Mouse (Mus musculus): ENCODE measurements around the gene Dcdc2a. TPM values are rescaled to one million over a fixed set of nuclear protein-coding genes. Genes with fewer than 3 reads are reported as not detected.

Dcdc2a gene
- polyA plus RNA-seq (2014; fragmentation: Nextera tagmentation; extraction: Ambion mirVana): 1.4 and 2.3 TPM in 2 replicates

- H3K4me2 ChIP-seq (ENCODE audit: low read length): peak within 1 kb of the TSS; percentile 92
- peak; percentile 76 for ATAC-seq
- H3K27ac ChIP-seq (ENCODE audit: low read depth, low read length): no peak within 1 kb of the TSS
- H3K4me3 ChIP-seq (ENCODE audit: low read depth, low read length): peak within 1 kb of the TSS; percentile 49
- DNase-seq (ENCODE audit: low spot score): peak; percentile 58
- no peaks in the 10 kb centered on the region for H3K36me3 ChIP-seq (ENCODE audit: control insufficient read depth, insufficient read depth, low read length)
- peaks cover 10% of the 10 kb centered on the region for H3K27me3 ChIP-seq (replicated peaks; ENCODE audit: control insufficient read depth, insufficient read depth, low read length)
- whole genome bisulfite sequencing: 3% methylated on average over 63 of the region's 63 CpGs
- H3K9me3 ChIP-seq (replicated peaks; ENCODE audit: control insufficient read depth, low read length): no peaks in the 10 kb centered on the region
- H3K9ac ChIP-seq (ENCODE audit: low read length): peak within 1 kb of the TSS; percentile 47
- H3K4me1 ChIP-seq (ENCODE audit: control insufficient read depth, insufficient read depth, low read length): peaks cover 13% of the 10 kb centered on the region
Measured at GRCm38 (mm10) chr13:25055873-25056667, at the start of gene Dcdc2a. Dcdc2a (plus strand) TSS chr13:25056004.

DNA sequence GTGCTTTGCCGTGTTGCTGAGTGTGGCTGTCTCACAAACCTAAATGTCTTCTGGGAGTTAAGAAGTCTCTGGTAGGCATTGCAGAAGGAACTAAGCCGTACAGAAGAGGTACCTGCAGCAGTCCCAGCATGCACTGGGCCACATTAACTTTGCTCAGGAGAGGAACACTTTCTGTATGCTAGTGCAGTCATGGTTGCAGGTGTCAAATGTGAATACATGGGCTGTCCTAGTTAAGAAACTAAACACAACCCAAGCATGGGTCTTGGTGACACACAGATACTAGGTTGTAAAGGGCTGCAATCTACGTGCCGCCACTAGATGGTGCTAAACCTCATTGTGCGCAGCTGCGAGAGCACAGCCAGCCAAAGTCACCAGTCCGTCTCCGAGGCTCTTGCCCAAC is 48.7 kb upstream of the Dcdc2a start:
- DNase-seq (ENCODE audit: low spot score): peak; percentile 28
- Histone ChIP-seq H3K27me3 (replicated peaks; ENCODE audit: control insufficient read depth, insufficient read depth, low read length) (no peaks in the 10 kb centered on the region), H3K4me3 (ENCODE audit: low read depth, low read length) (no peak overlapping the region), H3K9me3 (replicated peaks; ENCODE audit: control insufficient read depth, low read length) (no peaks in the 10 kb centered on the region), H3K4me1 (ENCODE audit: control insufficient read depth, insufficient read depth, low read length) (no peaks in the 10 kb centered on the region), H3K9ac (ENCODE audit: low read length) (no peak overlapping the region), H3K4me2 (ENCODE audit: low read length) (no peak overlapping the region), H3K27ac (ENCODE audit: low read depth, low read length) (no peak overlapping the region), H3K36me3 (ENCODE audit: control insufficient read depth, insufficient read depth, low read length) (peaks cover 28% of the 10 kb centered on the region)
- no peak for ATAC-seq
- WGBS: 86% methylated on average over 6 of the region's 8 CpGs

DNA sequence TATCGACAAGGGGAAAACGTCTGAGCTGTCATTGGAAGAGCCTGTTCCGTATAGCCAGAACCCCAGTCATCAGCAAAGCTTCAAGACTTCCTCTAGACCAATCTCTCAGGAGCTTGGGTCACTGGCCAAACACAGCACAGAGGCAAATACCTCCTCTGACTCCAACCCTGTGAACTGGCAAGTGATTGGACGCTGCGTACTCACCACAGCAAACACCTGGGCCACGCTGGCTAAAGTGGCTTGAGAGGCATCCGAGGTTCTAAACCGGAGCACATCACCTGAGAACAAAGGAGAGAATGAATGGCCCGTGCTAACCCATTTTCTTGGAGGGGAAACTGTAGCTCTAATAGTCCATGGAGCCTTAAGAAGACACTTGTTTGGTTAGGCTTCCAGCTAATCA is 37.5 kb upstream of the Dcdc2a start:
- Histone ChIP-seq H3K27me3 (replicated peaks; ENCODE audit: control insufficient read depth, insufficient read depth, low read length) (no peaks in the 10 kb centered on the region), H3K36me3 (ENCODE audit: control insufficient read depth, insufficient read depth, low read length) (peaks cover 12% of the 10 kb centered on the region), H3K4me3 (ENCODE audit: low read depth, low read length) (no peak overlapping the region), H3K4me2 (ENCODE audit: low read length) (peak overlapping the region; percentile 81), H3K9ac (ENCODE audit: low read length) (no peak overlapping the region), H3K4me1 (ENCODE audit: control insufficient read depth, insufficient read depth, low read length) (peaks cover 9% of the 10 kb centered on the region; the same call in 1 of the 2 replicates), H3K9me3 (replicated peaks; ENCODE audit: control insufficient read depth, low read length) (no peaks in the 10 kb centered on the region), H3K27ac (ENCODE audit: low read depth, low read length) (no peak overlapping the region)
- ATAC-seq (no peak), DNase-seq (ENCODE audit: low spot score) (no peak)
- WGBS: 93% methylated on average over 9 of the region's 9 CpGs

DNA sequence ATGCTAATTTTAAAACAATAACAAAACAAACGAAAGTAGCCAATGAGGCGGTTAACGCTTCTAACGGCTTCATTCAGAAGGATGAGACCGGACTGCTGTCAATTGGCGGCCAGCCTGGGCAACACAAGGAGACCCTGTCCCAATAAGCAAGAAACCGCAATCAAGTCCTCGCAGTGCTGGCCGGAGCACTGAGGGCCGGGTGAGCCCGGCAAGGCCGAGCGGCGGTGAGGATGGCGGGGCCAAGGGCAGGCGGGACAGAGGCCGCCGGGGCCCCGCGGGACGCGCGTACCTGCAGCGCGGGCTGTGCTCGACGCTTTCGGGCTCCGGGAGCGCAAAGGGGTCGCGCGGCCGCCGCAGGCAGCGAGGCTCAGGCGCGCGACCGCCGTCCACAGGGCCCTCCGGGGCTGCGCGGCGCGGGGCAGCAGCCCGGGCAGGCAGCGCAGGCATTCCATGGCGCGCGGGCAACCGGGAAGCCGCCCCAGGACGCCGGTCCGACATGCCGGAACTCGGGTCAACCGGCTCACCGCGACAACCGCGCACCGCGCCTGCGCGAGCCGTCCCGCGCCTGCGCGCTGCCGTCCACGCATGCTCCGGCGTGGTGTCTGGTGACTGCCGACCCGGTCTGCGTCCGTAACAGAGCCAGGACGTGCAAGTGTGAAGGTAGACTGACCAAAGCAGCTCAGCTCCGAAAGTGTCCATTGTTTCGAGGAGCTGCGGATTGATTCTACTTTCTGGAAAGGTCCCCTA is 35.8 kb upstream of the Dcdc2a start, which contains the start of gene Mrs2:
TSS of gene Mrs2 (minus strand) at position 587 of the 747 bp plus-strand sequence.
- Histone ChIP-seq H3K36me3 (ENCODE audit: control insufficient read depth, insufficient read depth, low read length) (peaks cover 12% of the 10 kb centered on the region), H3K4me2 (ENCODE audit: low read length) (peak within 1 kb of the TSS; percentile 81), H3K4me1 (ENCODE audit: control insufficient read depth, insufficient read depth, low read length) (peaks cover 9% of the 10 kb centered on the region; the same call in 1 of the 2 replicates), H3K4me3 (ENCODE audit: low read depth, low read length) (peak within 1 kb of the TSS; percentile 90), H3K9ac (ENCODE audit: low read length) (peak within 1 kb of the TSS; percentile 90), H3K9me3 (replicated peaks; ENCODE audit: control insufficient read depth, low read length) (no peaks in the 10 kb centered on the region), H3K27me3 (replicated peaks; ENCODE audit: control insufficient read depth, insufficient read depth, low read length) (no peaks in the 10 kb centered on the region), H3K27ac (ENCODE audit: low read depth, low read length) (peak within 1 kb of the TSS; percentile 75; the same call in 1 of the 2 replicates)
- DNase-seq (ENCODE audit: low spot score): peak; percentile 87
- ATAC-seq: peak; percentile 95
- WGBS: under 1% methylated on average over 65 of the region's 84 CpGs

DNA sequence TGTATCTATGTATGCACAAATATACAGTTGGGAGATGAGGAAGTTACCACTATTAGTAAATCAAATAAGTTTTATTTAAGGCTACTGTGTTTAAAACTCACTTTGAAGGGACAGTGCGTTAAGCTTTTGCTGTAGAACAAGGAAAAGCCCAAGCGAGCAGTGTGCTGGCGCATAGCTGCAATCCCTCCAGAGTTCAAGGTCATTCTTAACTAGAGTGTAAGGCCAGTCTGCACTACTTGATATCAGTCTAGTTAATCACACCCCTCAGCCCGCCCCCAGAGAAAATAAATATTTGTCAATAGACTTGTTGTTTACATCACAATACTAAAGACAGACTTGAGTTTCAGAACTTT is 35.3 kb upstream of the Dcdc2a start:
- DNase-seq (ENCODE audit: low spot score) (no peak), ATAC-seq (peak; percentile 24)
- Histone ChIP-seq H3K4me3 (ENCODE audit: low read depth, low read length) (peak overlapping the region; percentile 90), H3K4me1 (ENCODE audit: control insufficient read depth, insufficient read depth, low read length) (peaks cover 9% of the 10 kb centered on the region; the same call in 1 of the 2 replicates), H3K9me3 (replicated peaks; ENCODE audit: control insufficient read depth, low read length) (no peaks in the 10 kb centered on the region), H3K9ac (ENCODE audit: low read length) (peak overlapping the region; percentile 90), H3K27me3 (replicated peaks; ENCODE audit: control insufficient read depth, insufficient read depth, low read length) (no peaks in the 10 kb centered on the region), H3K4me2 (ENCODE audit: low read length) (peak overlapping the region; percentile 81), H3K27ac (ENCODE audit: low read depth, low read length) (no peak overlapping the region), H3K36me3 (ENCODE audit: control insufficient read depth, insufficient read depth, low read length) (peaks cover 12% of the 10 kb centered on the region)
- WGBS: 61% methylated on average over 4 of the region's 4 CpGs

DNA sequence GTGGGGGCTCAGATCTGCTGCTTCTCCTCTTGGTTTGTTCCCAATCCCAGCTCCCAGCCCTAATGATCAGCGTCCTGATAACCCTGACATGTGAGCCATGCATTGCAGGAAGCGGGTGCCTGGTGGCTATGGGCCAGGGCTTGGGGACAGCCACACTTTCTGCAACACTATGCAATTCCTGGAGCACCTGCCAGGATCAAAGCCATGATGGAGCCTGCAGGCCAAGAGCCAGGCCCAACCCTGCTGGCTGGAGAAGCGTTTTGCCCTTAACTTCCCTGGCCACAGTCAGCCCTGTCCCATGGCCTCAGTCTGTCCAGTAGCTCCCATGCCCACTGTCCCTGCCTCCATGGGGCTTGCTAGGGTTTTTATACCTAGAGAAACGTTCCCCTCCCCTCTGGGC is 33.4 kb upstream of the Dcdc2a start:
- no peaks in the 10 kb centered on the region for H3K9me3 ChIP-seq (replicated peaks; ENCODE audit: control insufficient read depth, low read length)
- no peak overlapping the region for H3K4me3 ChIP-seq (ENCODE audit: low read depth, low read length)
- WGBS: 66% methylated on average over 4 of the region's 4 CpGs
- no peak overlapping the region for H3K27ac ChIP-seq (ENCODE audit: low read depth, low read length)
- peaks cover 9% of the 10 kb centered on the region for H3K36me3 ChIP-seq (ENCODE audit: control insufficient read depth, insufficient read depth, low read length)
- no peak overlapping the region for H3K4me2 ChIP-seq (ENCODE audit: low read length)
- no peak overlapping the region for H3K9ac ChIP-seq (ENCODE audit: low read length)
- DNase-seq (ENCODE audit: low spot score) (no peak), ATAC-seq (no peak)
- peaks cover 9% of the 10 kb centered on the region; the same call in 1 of the 2 replicates for H3K4me1 ChIP-seq (ENCODE audit: control insufficient read depth, insufficient read depth, low read length)
- no peaks in the 10 kb centered on the region for H3K27me3 ChIP-seq (replicated peaks; ENCODE audit: control insufficient read depth, insufficient read depth, low read length)

GRCm38 (mm10) chr13:25023129-25023528 is 32.7 kb upstream of the Dcdc2a start:
- Histone ChIP-seq H3K4me2 (ENCODE audit: low read length) (no peak overlapping the region), H3K9me3 (replicated peaks; ENCODE audit: control insufficient read depth, low read length) (no peaks in the 10 kb centered on the region), H3K9ac (ENCODE audit: low read length) (no peak overlapping the region), H3K36me3 (ENCODE audit: control insufficient read depth, insufficient read depth, low read length) (0 out of 2 replicates have a peak, but pooled peaks cover 2% of the 10 kb centered on the region), H3K4me3 (ENCODE audit: low read depth, low read length) (no peak overlapping the region), H3K27me3 (replicated peaks; ENCODE audit: control insufficient read depth, insufficient read depth, low read length) (no peaks in the 10 kb centered on the region), H3K4me1 (ENCODE audit: control insufficient read depth, insufficient read depth, low read length) (peaks cover 9% of the 10 kb centered on the region; the same call in 1 of the 2 replicates), H3K27ac (ENCODE audit: low read depth, low read length) (no peak overlapping the region)
- ATAC-seq (no peak), DNase-seq (ENCODE audit: low spot score) (no peak)
- WGBS: 81% methylated on average over 3 of the region's 3 CpGs

GRCm38 (mm10) chr13:25024655-25025054 is 31.1 kb upstream of the Dcdc2a start:
- Histone ChIP-seq H3K4me3 (ENCODE audit: low read depth, low read length) (no peak overlapping the region), H3K9me3 (replicated peaks; ENCODE audit: control insufficient read depth, low read length) (no peaks in the 10 kb centered on the region), H3K4me1 (ENCODE audit: control insufficient read depth, insufficient read depth, low read length) (no peaks in the 10 kb centered on the region), H3K9ac (ENCODE audit: low read length) (no peak overlapping the region), H3K27me3 (replicated peaks; ENCODE audit: control insufficient read depth, insufficient read depth, low read length) (no peaks in the 10 kb centered on the region), H3K27ac (ENCODE audit: low read depth, low read length) (no peak overlapping the region), H3K4me2 (ENCODE audit: low read length) (no peak overlapping the region), H3K36me3 (ENCODE audit: control insufficient read depth, insufficient read depth, low read length) (no peaks in the 10 kb centered on the region)
- DNase-seq (ENCODE audit: low spot score): peak; percentile 58
- 30% methylated on average over 2 of the region's 2 CpGs for WGBS
- no peak for ATAC-seq
